Mouse (Mus musculus): ENCODE results near the gene Tpx2. TPM values are rescaled to one million over a fixed set of nuclear protein-coding genes. Genes with fewer than 3 reads are reported as not detected.

Gene Tpx2
- polyA plus RNA-seq, 2 experiments: 51.3 to 71.8 TPM

DNA sequence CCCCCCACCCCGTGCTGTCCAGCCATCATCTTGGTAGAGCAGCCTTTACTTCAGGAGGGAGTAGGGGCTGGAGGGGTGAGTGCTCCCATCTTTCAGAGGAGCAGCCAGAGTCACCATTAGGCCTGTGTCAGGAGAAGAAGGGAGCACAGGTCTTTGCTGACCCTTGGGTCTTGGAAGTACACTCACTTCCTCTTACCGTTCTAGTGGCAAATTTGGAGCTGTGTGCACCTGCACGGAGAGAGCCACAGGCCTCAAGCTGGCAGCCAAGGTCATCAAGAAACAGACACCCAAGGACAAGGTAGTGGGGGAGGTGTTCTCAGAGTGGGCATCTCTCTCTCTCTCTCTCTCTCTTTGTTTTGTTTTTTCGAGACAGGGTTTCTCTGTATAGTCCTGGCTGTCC lies 67.7 kb downstream of the Tpx2 start:
- Histone ChIP-seq H3K27ac (replicated peaks; ENCODE audit: low read depth, low read length) (no peak overlapping the region), H3K9ac (ENCODE audit: low read depth, low read length, severe bottlenecking) (no peak overlapping the region), H3K36me3 (ENCODE audit: control insufficient read depth, insufficient read depth, low read length) (no peaks in the 10 kb centered on the region), H3K4me1 (ENCODE audit: control insufficient read depth, insufficient read depth, low read length) (no peaks in the 10 kb centered on the region), H3K4me2 (replicated peaks; ENCODE audit: low read depth, low read length, severe bottlenecking) (no peak overlapping the region), H3K9me3 (ENCODE audit: control insufficient read depth, low read length) (no peaks in the 10 kb centered on the region), H3K27me3 (ENCODE audit: control insufficient read depth, insufficient read depth, low read length) (peaks cover 29% of the 10 kb centered on the region), H3K4me3 (replicated peaks; ENCODE audit: low read length) (no peak overlapping the region)
- TF ChIP-seq POLR2A (IDR thresholded peaks at IDR 0.05; ENCODE audit: borderline replicate concordance, extremely low read depth, insufficient read depth, insufficient read length): no peak
- 84% methylated on average over 4 of the region's 4 CpGs for WGBS
- no peak for ATAC-seq (ENCODE audit: low FRiP score, low read depth)
- DNase-seq (ENCODE audit: low spot score): no peak

DNA sequence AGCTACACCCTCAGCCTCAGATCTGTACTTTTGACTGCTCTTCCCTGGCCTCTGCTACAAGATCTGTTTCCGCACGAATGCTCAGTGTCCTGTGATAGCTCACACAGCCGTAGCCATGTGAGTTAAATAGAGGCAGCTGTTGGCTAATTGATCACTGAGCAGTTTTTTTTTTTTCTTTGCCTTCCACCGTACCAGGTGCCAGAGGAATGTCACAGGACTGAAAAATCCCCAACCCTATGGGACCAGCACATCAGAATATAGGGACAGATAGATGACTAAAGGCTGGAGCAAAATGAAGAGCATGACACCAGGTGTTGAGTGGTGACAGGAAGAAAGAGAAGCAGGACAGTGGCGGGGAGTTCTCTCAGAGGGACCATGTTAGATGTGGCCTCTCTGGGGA lies 68.3 kb downstream of the Tpx2 start:
- no peak for ATAC-seq (ENCODE audit: low FRiP score, low read depth)
- 32% methylated on average over 5 of the region's 5 CpGs for WGBS
- Histone ChIP-seq H3K36me3 (ENCODE audit: control insufficient read depth, insufficient read depth, low read length) (no peaks in the 10 kb centered on the region), H3K9me3 (ENCODE audit: control insufficient read depth, low read length) (no peaks in the 10 kb centered on the region), H3K27me3 (ENCODE audit: control insufficient read depth, insufficient read depth, low read length) (peaks cover 25% of the 10 kb centered on the region), H3K27ac (replicated peaks; ENCODE audit: low read depth, low read length) (no peak overlapping the region), H3K4me2 (replicated peaks; ENCODE audit: low read depth, low read length, severe bottlenecking) (no peak overlapping the region), H3K4me3 (replicated peaks; ENCODE audit: low read length) (no peak overlapping the region), H3K9ac (ENCODE audit: low read depth, low read length, severe bottlenecking) (no peak overlapping the region), H3K4me1 (ENCODE audit: control insufficient read depth, insufficient read depth, low read length) (no peaks in the 10 kb centered on the region)
- TF ChIP-seq POLR2A (IDR thresholded peaks at IDR 0.05; ENCODE audit: borderline replicate concordance, extremely low read depth, insufficient read depth, insufficient read length): no peak
- DNase-seq (ENCODE audit: low spot score): no peak

DNA sequence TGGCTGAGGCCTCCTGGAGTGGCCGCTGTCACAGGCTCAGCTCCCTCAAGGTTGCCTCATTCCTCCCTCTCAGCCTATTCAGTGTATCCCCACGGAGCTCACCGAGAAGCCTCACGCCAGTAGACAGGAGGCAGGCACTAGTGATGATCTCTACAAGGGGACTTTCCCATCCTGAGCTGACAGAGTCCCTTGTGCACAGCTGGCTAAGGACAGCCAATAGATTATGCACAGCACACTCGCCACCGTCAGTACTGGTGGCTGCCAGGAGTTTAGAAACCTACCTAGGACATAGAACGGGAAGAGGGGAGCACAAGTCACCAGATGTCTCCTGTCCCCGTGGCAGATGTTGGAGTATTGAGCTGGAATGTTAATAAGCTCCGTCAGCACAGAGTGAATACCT lies 69.9 kb downstream of the Tpx2 start:
- WGBS: 53% methylated on average over 9 of the region's 9 CpGs
- no peaks in the 10 kb centered on the region for H3K9me3 ChIP-seq (ENCODE audit: control insufficient read depth, low read length)
- DNase-seq (ENCODE audit: low spot score): no peak
- no peak overlapping the region for H3K4me2 ChIP-seq (replicated peaks; ENCODE audit: low read depth, low read length, severe bottlenecking)
- H3K9ac ChIP-seq (ENCODE audit: low read depth, low read length, severe bottlenecking): no peak overlapping the region
- TF ChIP-seq POLR2A (IDR thresholded peaks at IDR 0.05; ENCODE audit: borderline replicate concordance, extremely low read depth, insufficient read depth, insufficient read length): no peak
- peaks cover 13% of the 10 kb centered on the region; the same call in 1 of the 2 replicates for H3K27me3 ChIP-seq (ENCODE audit: control insufficient read depth, insufficient read depth, low read length)
- H3K4me3 ChIP-seq (replicated peaks; ENCODE audit: low read length): no peak overlapping the region
- ATAC-seq (ENCODE audit: low FRiP score, low read depth): no peak
- no peaks in the 10 kb centered on the region for H3K4me1 ChIP-seq (ENCODE audit: control insufficient read depth, insufficient read depth, low read length)
- no peaks in the 10 kb centered on the region for H3K36me3 ChIP-seq (ENCODE audit: control insufficient read depth, insufficient read depth, low read length)
- no peak overlapping the region for H3K27ac ChIP-seq (replicated peaks; ENCODE audit: low read depth, low read length)

DNA sequence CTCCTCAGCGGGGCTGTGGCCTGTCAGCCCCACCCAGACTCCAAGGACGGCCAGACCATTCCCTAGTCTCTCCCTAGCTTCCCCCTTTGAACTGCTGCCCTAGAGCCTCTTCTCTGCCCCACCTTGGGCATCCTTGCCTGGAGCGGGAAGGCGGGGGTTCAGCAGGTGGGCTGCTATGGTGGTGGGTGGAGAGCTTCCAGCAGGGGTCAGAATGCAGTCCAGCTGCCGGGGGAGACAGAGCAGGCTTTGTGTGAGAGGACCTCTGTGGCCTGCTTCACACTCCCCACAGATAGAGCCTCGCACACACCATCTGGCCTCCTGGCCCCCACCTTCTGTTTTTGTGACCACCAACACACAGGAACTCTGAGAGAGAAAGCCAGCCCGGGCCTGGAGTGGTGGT lies 74.6 kb downstream of the Tpx2 start:
- Histone ChIP-seq H3K27me3 (ENCODE audit: control insufficient read depth, insufficient read depth, low read length) (no peaks in the 10 kb centered on the region), H3K36me3 (ENCODE audit: control insufficient read depth, insufficient read depth, low read length) (no peaks in the 10 kb centered on the region), H3K4me2 (replicated peaks; ENCODE audit: low read depth, low read length, severe bottlenecking) (no peak overlapping the region), H3K9ac (ENCODE audit: low read depth, low read length, severe bottlenecking) (no peak overlapping the region), H3K9me3 (ENCODE audit: control insufficient read depth, low read length) (no peaks in the 10 kb centered on the region), H3K4me3 (replicated peaks; ENCODE audit: low read length) (no peak overlapping the region), H3K27ac (replicated peaks; ENCODE audit: low read depth, low read length) (no peak overlapping the region), H3K4me1 (ENCODE audit: control insufficient read depth, insufficient read depth, low read length) (peaks cover 9% of the 10 kb centered on the region)
- 26% methylated on average over 7 of the region's 7 CpGs for WGBS
- TF ChIP-seq POLR2A (IDR thresholded peaks at IDR 0.05; ENCODE audit: borderline replicate concordance, extremely low read depth, insufficient read depth, insufficient read length): no peak
- DNase-seq (ENCODE audit: low spot score) (no peak), ATAC-seq (ENCODE audit: low FRiP score, low read depth) (no peak)

DNA sequence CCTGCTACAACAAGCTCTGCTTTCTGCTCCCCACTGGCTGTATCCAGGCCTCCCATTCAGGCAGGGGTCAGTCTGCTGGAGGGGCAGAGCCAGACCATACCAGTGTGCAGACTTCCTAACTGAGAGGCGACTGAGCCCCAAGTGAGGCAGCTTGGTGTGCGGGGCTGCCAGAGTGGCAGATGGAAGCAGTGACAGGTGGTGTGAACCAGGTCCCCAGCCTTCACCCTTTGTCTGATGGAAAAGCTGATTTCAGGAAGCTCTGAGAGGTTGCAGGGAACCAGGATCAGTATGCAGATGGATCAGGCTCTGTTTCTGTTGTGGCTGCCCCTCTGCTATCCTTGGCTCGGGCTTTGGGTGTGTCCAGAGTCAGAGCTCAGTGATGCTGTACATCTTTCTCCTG lies 75.9 kb downstream of the Tpx2 start:
- H3K36me3 ChIP-seq (ENCODE audit: control insufficient read depth, insufficient read depth, low read length): no peaks in the 10 kb centered on the region
- no peak for TF ChIP-seq POLR2A (IDR thresholded peaks at IDR 0.05; ENCODE audit: borderline replicate concordance, extremely low read depth, insufficient read depth, insufficient read length)
- no peak overlapping the region for H3K4me3 ChIP-seq (replicated peaks; ENCODE audit: low read length)
- H3K4me2 ChIP-seq (replicated peaks; ENCODE audit: low read depth, low read length, severe bottlenecking): no peak overlapping the region
- H3K9ac ChIP-seq (ENCODE audit: low read depth, low read length, severe bottlenecking): no peak overlapping the region
- DNase-seq (ENCODE audit: low spot score) (no peak), ATAC-seq (ENCODE audit: low FRiP score, low read depth) (no peak)
- no peaks in the 10 kb centered on the region for H3K27me3 ChIP-seq (ENCODE audit: control insufficient read depth, insufficient read depth, low read length)
- no peaks in the 10 kb centered on the region for H3K9me3 ChIP-seq (ENCODE audit: control insufficient read depth, low read length)
- H3K4me1 ChIP-seq (ENCODE audit: control insufficient read depth, insufficient read depth, low read length): peaks cover 9% of the 10 kb centered on the region
- H3K27ac ChIP-seq (replicated peaks; ENCODE audit: low read depth, low read length): no peak overlapping the region
- WGBS: 93% methylated on average over 2 of the region's 3 CpGs

DNA sequence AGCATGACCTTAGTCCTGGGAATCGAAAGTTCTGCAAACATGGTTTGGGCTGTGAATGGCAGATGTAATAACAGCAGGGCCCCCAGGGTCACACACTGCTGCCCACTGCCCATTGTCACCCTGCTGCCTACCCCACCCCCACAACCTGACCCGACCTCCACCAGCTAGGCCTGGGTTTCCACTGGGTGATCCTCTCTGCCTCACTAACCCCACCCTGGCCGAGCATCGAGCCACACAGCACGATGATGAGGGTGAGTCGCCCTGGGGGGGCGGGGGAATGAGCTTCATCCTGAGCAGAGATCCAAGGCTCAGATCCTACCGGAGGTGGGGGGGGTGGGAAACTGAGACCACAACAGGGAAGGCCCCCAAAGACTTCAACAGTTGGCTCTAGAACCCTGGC lies 76.4 kb downstream of the Tpx2 start:
- no peak overlapping the region for H3K4me3 ChIP-seq (replicated peaks; ENCODE audit: low read length)
- H3K4me2 ChIP-seq (replicated peaks; ENCODE audit: low read depth, low read length, severe bottlenecking): no peak overlapping the region
- peaks cover 9% of the 10 kb centered on the region for H3K4me1 ChIP-seq (ENCODE audit: control insufficient read depth, insufficient read depth, low read length)
- TF ChIP-seq POLR2A (IDR thresholded peaks at IDR 0.05; ENCODE audit: borderline replicate concordance, extremely low read depth, insufficient read depth, insufficient read length): no peak
- H3K36me3 ChIP-seq (ENCODE audit: control insufficient read depth, insufficient read depth, low read length): no peaks in the 10 kb centered on the region
- no peak overlapping the region for H3K27ac ChIP-seq (replicated peaks; ENCODE audit: low read depth, low read length)
- no peaks in the 10 kb centered on the region for H3K27me3 ChIP-seq (ENCODE audit: control insufficient read depth, insufficient read depth, low read length)
- DNase-seq (ENCODE audit: low spot score) (no peak), ATAC-seq (ENCODE audit: low FRiP score, low read depth) (no peak)
- no peak overlapping the region for H3K9ac ChIP-seq (ENCODE audit: low read depth, low read length, severe bottlenecking)
- WGBS: 67% methylated on average over 8 of the region's 8 CpGs
- H3K9me3 ChIP-seq (ENCODE audit: control insufficient read depth, low read length): no peaks in the 10 kb centered on the region
